Mouse (Mus musculus): Measurements from ENCODE around the gene Chil5.
"Not testable (repeated sequence)": the region's sequence is repeated elsewhere in the genome, so short reads cannot be mapped to it uniquely, and the experiment has no call there.

Gene Chil5

GRCm38 (mm10) chr3:106032781-106033180 lies at the start of gene Chil5:
TSS of gene Chil5 (minus strand) at chr3:106032814.
- no peak for DNase-seq (ENCODE audit: low read depth, low spot score)

GRCm38 (mm10) chr3:106074824-106075223 lies 42.2 kb upstream of the Chil5 start:
- DNase-seq (ENCODE audit: low read depth, low spot score), result no peak

- no peak for DNase-seq (ENCODE audit: low read depth, low spot score)
These were observed 38.4 kb upstream of the Chil5 start for GRCm38 (mm10) chr3:106070994-106071393.

GRCm38 (mm10) chr3:106067707-106068106 lies 35.1 kb upstream of the Chil5 start:
- not testable (repeated sequence) for DNase-seq (ENCODE audit: low read depth, low spot score)

- DNase-seq (ENCODE audit: low read depth, low spot score), result no peak
These were observed 25.4 kb upstream of the Chil5 start for GRCm38 (mm10) chr3:106057966-106058365.

DNA sequence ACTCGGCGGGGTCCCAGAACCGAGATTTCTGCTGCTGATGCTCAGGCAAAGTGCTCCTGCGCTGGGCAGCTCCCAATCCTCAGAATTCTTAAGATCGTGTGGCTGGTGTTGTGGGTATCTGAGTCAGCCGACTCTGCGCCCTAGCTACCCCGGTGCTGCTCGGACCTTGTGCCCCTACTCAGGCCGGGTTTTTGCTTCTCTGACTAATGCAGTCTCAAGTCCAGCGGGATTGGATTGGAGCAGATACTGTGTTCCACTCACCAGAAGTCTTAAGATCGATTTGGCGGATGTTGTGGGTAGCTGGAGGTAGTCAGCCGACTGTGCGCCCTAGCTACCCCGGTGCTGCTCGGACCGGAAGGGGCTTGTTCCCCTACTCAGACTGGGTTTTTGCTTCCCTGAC lies 19.3 kb upstream of the Chil5 start:
- DNase-seq (ENCODE audit: low read depth, low spot score), result no peak

DNA sequence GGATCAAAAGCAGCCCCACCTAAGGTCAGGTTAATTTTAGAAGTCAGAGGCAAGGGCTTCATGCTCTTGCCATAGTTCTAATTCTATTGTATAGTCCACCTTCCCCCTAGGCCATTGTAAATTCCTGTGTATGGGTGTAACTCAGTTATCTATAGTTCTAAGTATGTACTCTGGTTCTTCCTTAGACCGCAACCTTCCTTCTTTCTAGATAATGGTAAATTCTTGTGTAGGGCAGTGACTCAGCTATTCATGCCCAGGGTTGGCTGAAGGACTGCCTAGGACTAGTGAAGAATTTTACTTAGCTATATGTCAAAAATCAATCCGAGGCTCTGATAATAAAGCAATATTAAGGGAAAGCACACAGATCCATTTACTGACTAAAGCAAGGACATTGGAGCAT lies 7.7 kb upstream of the Chil5 start:
- no peak for DNase-seq (ENCODE audit: low read depth, low spot score)

GRCm38 (mm10) chr3:106024135-106024534 lies 8.5 kb downstream of the Chil5 start:
- DNase-seq (ENCODE audit: low read depth, low spot score), result no peak

GRCm38 (mm10) chr3:106021840-106022239 lies 10.8 kb downstream of the Chil5 start:
- no peak for DNase-seq (ENCODE audit: low read depth, low spot score)

GRCm38 (mm10) chr3:106014546-106014945 lies 18.1 kb downstream of the Chil5 start, which contains the start of gene Pifo:
TSS of gene Pifo (minus strand) at chr3:106014646.
- no peak for DNase-seq (ENCODE audit: low read depth, low spot score)

- not testable (repeated sequence) for DNase-seq (ENCODE audit: low read depth, low spot score)
These were observed 29.3 kb downstream of the Chil5 start for GRCm38 (mm10) chr3:106003360-106003759.

DNA sequence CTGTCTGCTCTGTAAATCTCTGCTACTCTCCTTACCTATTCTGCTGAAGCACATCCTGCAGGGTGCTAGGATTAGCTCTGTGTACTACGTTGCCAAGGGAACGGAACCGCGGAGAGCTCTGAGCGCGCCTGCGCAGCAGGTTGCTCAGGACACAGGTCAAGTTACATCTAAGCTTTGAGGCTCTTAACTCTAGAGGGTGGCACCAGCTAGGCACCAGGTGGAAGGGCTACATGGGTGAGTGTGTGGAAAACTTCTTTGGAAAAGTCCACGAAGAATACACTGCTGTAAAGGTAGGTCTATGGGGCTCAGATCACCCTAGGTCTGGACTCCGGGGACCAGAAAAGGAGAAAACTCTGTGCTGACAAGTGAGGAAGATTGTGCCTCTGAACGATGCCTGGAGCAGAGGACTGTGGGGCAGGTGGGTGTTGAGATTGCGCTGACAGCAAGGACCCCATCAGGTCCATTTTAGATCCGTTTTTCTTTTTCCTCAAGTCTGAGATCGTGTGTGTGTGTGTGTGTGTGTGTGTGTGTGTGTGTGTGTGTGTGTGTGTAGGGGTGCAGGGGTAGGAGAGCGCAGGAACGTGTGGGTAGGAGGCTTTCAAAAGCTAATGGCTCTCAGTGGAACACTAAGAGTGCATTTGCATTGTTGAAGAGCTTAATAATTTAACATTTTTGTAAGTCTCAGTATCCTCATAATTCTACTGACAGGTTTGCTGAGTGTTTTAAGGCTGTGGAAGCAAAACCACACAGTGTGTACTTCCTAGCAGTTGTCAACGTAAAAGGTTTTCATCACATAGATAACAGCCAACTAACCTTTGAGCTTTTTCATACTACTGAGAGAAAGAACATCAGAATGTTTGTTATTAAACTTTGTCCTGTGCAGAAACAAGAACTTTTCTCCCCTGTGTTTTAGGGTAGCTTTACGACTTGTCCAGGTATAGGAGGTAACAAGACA lies 30.9 kb downstream of the Chil5 start:
- no peak for DNase-seq (ENCODE audit: low read depth, low spot score)

DNA sequence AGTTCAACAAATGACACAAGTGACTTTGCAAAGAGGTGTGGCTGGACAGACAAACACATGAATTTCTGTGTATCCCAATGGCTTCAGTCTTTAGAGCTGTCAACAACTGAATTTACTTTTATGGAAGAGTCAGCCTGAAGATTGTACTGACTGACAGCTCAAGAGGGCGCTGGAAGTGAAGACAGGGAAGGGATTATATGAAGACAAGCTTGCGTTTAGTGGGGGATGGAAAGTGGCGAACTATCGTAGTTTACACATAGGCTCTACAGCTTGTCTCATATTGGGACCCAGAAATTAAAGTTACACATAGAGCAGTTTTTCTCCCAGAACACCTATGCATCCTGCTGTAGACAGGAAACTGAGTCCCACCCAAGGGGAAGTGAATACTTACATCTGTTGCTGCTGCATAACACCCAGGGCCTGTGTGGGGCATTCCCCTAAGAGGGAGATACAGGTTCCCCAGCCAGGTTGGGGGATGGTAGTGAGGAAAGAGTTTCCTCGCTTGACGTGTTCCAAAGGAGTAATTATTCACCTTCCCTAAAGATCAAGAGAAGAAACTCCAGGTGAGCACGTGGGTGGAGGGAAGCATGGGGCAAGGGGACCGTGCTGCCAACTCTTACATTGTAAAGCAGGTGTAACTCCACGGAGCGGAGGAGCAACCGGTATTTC lies 31.8 kb downstream of the Chil5 start:
- no peak for DNase-seq (ENCODE audit: low read depth, low spot score)

- DNase-seq (ENCODE audit: low read depth, low spot score), result no peak
These were observed 37.9 kb downstream of the Chil5 start for GRCm38 (mm10) chr3:105994730-105995129.

DNA sequence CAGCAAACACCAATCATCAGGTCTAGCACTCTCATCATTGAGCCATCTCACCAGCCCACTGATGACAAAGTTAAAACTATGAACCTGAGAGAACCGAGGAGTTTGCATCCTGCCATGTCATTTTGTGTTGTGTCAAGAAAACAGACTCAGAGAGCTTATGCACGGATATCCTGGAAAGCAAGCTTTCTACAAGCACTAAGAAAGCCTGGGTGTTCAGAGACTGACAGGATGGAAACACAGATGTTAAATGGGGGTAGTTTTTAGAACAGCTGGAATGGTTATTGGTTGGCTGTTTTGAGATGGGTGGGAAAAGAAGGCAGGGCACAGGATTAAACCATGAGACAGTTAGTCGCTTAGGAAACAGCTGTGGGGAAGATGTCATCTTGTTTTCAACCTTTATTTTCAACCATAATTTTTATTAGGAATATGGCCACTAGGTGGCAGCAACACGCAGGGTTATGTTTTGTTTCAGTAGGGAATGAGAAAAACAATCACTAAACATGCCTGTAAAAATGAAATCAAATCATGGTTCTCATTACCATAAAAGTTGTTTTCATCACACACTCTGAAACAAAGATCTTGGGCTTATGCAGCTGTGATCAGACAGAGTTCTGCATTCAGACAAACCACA lies 40.8 kb downstream of the Chil5 start:
- DNase-seq (ENCODE audit: low read depth, low spot score), result no peak

GRCm38 (mm10) chr3:105989611-105990010 lies 43.0 kb downstream of the Chil5 start:
- DNase-seq (ENCODE audit: low read depth, low spot score), result not testable (repeated sequence)

GRCm38 (mm10) chr3:105974174-105974573 lies 58.4 kb downstream of the Chil5 start:
- DNase-seq (ENCODE audit: low read depth, low spot score), result no peak

DNA sequence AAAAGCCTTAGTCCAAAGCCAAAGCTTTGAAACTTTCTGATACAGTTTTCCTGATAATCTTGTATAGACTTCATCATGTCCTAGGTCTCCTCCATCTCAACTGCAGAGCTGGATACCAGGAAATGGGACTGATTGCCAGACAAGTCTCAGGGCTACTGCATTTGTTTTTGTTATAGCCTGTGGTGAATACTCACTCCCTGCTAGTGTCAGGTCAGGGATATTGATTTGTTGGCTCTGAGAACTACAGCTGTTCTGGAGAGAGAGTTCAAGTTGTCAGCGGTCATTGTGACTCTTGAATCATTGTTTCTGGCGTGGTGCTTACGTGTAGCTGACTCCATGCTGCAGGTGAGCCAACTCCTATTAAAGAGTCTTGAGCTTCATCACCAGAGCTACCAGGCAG lies 59.2 kb downstream of the Chil5 start, which contains the start of gene Ovgp1:
TSS of gene Ovgp1 (plus strand) at position 301 of the 400 bp plus-strand sequence.
- DNase-seq (ENCODE audit: low read depth, low spot score), result no peak

DNA sequence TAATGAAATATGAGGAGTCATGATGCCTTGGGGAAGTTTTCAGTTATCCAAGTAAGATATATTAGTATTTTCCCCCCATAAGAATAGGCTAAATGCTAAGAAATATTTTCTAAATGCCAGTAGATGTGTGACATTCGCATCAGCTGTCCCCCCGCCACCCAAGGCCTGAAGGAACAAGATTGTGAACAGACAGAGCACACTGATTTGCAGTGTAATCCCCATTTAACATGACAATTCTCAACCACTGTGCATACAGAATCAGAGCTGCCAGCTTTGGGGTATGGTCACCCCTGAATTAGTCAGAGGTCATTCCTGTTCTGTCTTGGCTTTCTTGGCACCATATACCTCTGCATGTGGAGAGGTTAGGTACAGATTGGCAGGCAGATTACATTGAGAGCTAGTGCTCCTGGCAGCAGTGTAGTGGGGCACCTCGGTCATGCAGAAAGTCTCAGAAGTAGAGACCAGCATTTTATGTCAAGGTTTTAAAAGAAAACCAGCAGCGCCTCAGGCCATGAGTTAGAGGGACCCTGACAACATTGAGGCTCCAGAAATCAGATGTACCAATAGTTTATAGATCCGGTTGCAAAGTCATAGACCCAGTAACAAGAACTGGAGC lies 60.7 kb downstream of the Chil5 start:
- no peak for DNase-seq (ENCODE audit: low read depth, low spot score)

Measured in brain, embryonic 18.5 days (tissue).